Mouse (Mus musculus) testis, adult 10 weeks (tissue): ENCODE results near the gene Ormdl1. TPM values are rescaled to one million over a fixed set of nuclear protein-coding genes. Genes with fewer than 3 reads are reported as not detected.

Source experiments
- polyA plus RNA-seq: library from polyadenylated mRNA; stranded (reverse); fragments of 350-450 nt; fragmentation: Illumina TruSeq; extraction: RNeasy Lipid Tissue Mini Kit (QIAGEN cat#74804); gene quantifications from one replicate; pipeline ENCODE4 v1.2.3, GENCODE M21; 2014; ENCODE audit warnings: low read depth, low replicate concordance

Ormdl1 gene
- polyA plus RNA-seq = 12.4 TPM

GRCm38 (mm10) chr1:53296581-53297383 is at the start of gene Ormdl1, which contains the start of the genes Pms1 and Gm28778:
TSS of gene Ormdl1 (plus strand) at chr1:53297095.
TSS of gene Pms1 (minus strand) at chr1:53297018.
TSS of gene Gm28778 (plus strand) at chr1:53297111.

GRCm38 (mm10) chr1:53312989-53313967 is 16.4 kb downstream of the Ormdl1 start, which contains the start of gene Osgepl1:
TSS of gene Osgepl1 (plus strand) at chr1:53313624.

GRCm38 (mm10) chr1:53352327-53353261 is 55.7 kb downstream of the Ormdl1 start, which contains the start of the genes Asdurf, Gm28551 and Asnsd1:
TSS of gene Asdurf (minus strand) at chr1:53352619.
TSS of gene Gm28551 (minus strand) at chr1:53352667.
TSS of gene Asnsd1 (minus strand) at chr1:53352752.

Other genes starting within 250 kb of the Ormdl1 start
- gene Mstn, start 235.5 kb upstream of the Ormdl1 start, polyA plus RNA-seq = 0.10 TPM
- gene 1700019A02Rik, start 109.5 kb upstream of the Ormdl1 start, polyA plus RNA-seq = 923 TPM
- gene Pms1, start 77 bp upstream of the Ormdl1 start, polyA plus RNA-seq = 5.9 TPM
- not detected for gene Gm28778, start within 50 bp of the Ormdl1 start, polyA plus RNA-seq
- 75.9 TPM for gene Osgepl1, start 16.5 kb downstream of the Ormdl1 start, polyA plus RNA-seq
- gene Asdurf, start 55.5 kb downstream of the Ormdl1 start, polyA plus RNA-seq = 736 TPM
- 3.6 TPM for gene Gm28551, start 55.6 kb downstream of the Ormdl1 start, polyA plus RNA-seq
- 500 TPM for gene Asnsd1, start 55.7 kb downstream of the Ormdl1 start, polyA plus RNA-seq